Mouse (Mus musculus): ENCODE measurements around the gene Qrich2.

DNA sequence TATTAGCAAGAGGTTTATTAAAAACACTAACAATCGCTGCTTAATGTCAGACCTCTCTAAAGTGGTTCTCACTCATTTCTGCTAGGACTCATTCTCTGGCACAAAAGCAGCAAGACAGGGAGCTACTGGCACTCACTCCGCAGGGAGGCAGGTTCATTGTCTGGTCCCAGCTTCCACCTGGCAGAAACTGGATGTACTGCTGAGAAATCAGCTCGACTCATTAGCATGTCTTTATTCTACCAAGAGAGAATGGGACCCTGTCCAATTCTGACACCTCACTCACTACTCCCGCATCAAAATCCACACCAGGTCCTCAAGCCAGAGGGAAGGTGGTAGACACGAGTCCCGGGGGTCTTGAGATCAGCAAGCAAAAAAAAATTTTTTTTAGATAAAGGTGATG lies 54.5 kb downstream of the Qrich2 start:
- 0 out of 2 replicates have a peak, but pooled peaks have one; percentile 58 for TF ChIP-seq TCF12 (IDR thresholded peaks at IDR 0.05; ENCODE audit: low read depth, low read length)
- no peak for TF ChIP-seq CTCF (conservative IDR thresholded peaks at IDR 0.05 in 1 of 2, IDR thresholded peaks at IDR 0.05 in 1 of 2; ENCODE audit: low read depth in 2 of 2, low read length in 2 of 2)
- TF ChIP-seq TBP (conservative IDR thresholded peaks at IDR 0.05; ENCODE audit: low read depth, low read length), result peak; percentile 51
- TF ChIP-seq ZC3H11A (IDR thresholded peaks at IDR 0.05; ENCODE audit: low read depth, low read length), result no peak
- TF ChIP-seq E2F4 (IDR thresholded peaks at IDR 0.05; ENCODE audit: insufficient replicate concordance, low read depth, low read length), result no peak
- TF ChIP-seq IRF4 (IDR thresholded peaks at IDR 0.05; ENCODE audit: low read depth, low read length), result 0 out of 2 replicates have a peak, but pooled peaks have one; percentile 42
- 0 out of 2 replicates have a peak, but pooled peaks have one; percentile 52 for TF ChIP-seq KAT2A (IDR thresholded peaks at IDR 0.05; ENCODE audit: insufficient replicate concordance, low read length)
- 0 out of 2 replicates have a peak, but pooled peaks have one; percentile 33 for TF ChIP-seq EP300 (IDR thresholded peaks at IDR 0.05; ENCODE audit: low read length)
- TF ChIP-seq ELF1 (IDR thresholded peaks at IDR 0.05; ENCODE audit: low read depth, low read length), result no peak
- 0 out of 2 replicates have a peak, but pooled peaks have one; percentile 48 for TF ChIP-seq MAZ (IDR thresholded peaks at IDR 0.05; ENCODE audit: low read depth, low read length)
- TF ChIP-seq ZKSCAN1 (IDR thresholded peaks at IDR 0.05; ENCODE audit: borderline replicate concordance, low read depth, low read length), result no peak
- no peak for TF ChIP-seq USF2 (conservative IDR thresholded peaks at IDR 0.05; ENCODE audit: low read depth, low read length)
- TF ChIP-seq POLR2A (IDR thresholded peaks at IDR 0.05; ENCODE audit: low read depth, low read length), result peak; percentile 51; the same call in 1 of the 2 replicates

All from CH12.LX (cell line).